Mouse (Mus musculus) megakaryocyte, embryonic 14.5 days (primary cell): ENCODE measurements around the gene Mzt1.

ENCODE experiments used
- FLI1 ChIP-seq: IDR thresholded peaks from 2 replicates; pipeline ENCODE4 v1.6.1; 2012; ENCODE audit warnings: low read length, inconsistent platforms, mixed read lengths
- GATA1 ChIP-seq: IDR thresholded peaks from 3 replicates; pipeline ENCODE4 v1.6.1; 2012; ENCODE audit warnings: mixed read lengths, low read length, inconsistent platforms, borderline replicate concordance

DNA sequence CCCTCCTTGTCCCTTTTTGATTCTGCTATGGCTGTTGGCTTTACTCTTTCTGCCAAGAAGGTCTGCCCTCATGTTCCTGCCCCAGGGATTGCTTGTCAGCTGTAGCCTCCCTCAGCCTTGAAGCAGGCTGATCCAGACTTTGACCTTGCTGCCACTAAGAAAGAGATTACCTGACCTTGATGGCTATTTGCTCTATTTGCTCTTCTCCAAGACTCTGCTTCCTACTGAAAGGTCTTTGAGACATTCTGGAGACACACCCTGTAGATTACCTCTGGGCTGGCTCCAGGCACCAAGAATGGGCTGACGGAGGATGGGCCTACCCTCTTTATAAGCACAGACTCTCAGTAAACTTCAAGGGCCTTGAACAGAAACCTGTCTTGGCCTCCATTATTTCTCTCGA lies 53.5 kb downstream of the Mzt1 start:
- TF ChIP-seq GATA1, result no peak
- no peak for TF ChIP-seq FLI1
